Mouse (Mus musculus): Measurements from ENCODE around the gene Ndc1.
A peak's percentile ranks its signal among the peaks of the same experiment; 100 is the strongest.
"Not testable (repeated sequence)": the region's sequence is repeated elsewhere in the genome, so short reads cannot be mapped to it uniquely, and the experiment has no call there.

The Ndc1 gene

GRCm38 (mm10) chr4:107367567-107368314, at the start of gene Ndc1:
Gene Ndc1 (plus strand): TSS chr4:107367784.
- peak; percentile 85 for DNase-seq (ENCODE audit: low read depth)

- no peak for DNase-seq (ENCODE audit: low read depth)
Measured at GRCm38 (mm10) chr4:107318646-107319045, 48.9 kb upstream of the Ndc1 start.

GRCm38 (mm10) chr4:107321041-107321440, 46.5 kb upstream of the Ndc1 start:
- no peak for DNase-seq (ENCODE audit: low read depth)

GRCm38 (mm10) chr4:107323113-107323512, 44.5 kb upstream of the Ndc1 start:
- DNase-seq (ENCODE audit: low read depth), result no peak

GRCm38 (mm10) chr4:107328530-107328929, 39.1 kb upstream of the Ndc1 start:
- no peak for DNase-seq (ENCODE audit: low read depth)

GRCm38 (mm10) chr4:107333514-107333913, 34.1 kb upstream of the Ndc1 start:
- no peak for DNase-seq (ENCODE audit: low read depth)

- DNase-seq (ENCODE audit: low read depth), result no peak
Measured at GRCm38 (mm10) chr4:107336356-107336755, 31.2 kb upstream of the Ndc1 start.

- DNase-seq (ENCODE audit: low read depth), result no peak
Measured at GRCm38 (mm10) chr4:107337455-107337854, 30.1 kb upstream of the Ndc1 start.

GRCm38 (mm10) chr4:107341354-107341753, 26.2 kb upstream of the Ndc1 start:
- no peak for DNase-seq (ENCODE audit: low read depth)

GRCm38 (mm10) chr4:107344612-107345011, 23.0 kb upstream of the Ndc1 start:
- DNase-seq (ENCODE audit: low read depth), result no peak

GRCm38 (mm10) chr4:107347221-107347620, 20.4 kb upstream of the Ndc1 start:
- no peak for DNase-seq (ENCODE audit: low read depth)

GRCm38 (mm10) chr4:107348529-107349310, 18.9 kb upstream of the Ndc1 start:
- DNase-seq (ENCODE audit: low read depth), result no peak

- no peak for DNase-seq (ENCODE audit: low read depth)
Measured at GRCm38 (mm10) chr4:107349311-107350008, 18.1 kb upstream of the Ndc1 start.

GRCm38 (mm10) chr4:107351368-107351767, 16.2 kb upstream of the Ndc1 start:
- DNase-seq (ENCODE audit: low read depth), result no peak

GRCm38 (mm10) chr4:107353612-107354011, 14.0 kb upstream of the Ndc1 start:
- DNase-seq (ENCODE audit: low read depth), result no peak

- DNase-seq (ENCODE audit: low read depth), result no peak
Measured at GRCm38 (mm10) chr4:107354126-107354525, 13.5 kb upstream of the Ndc1 start.

GRCm38 (mm10) chr4:107354543-107354942, 13.0 kb upstream of the Ndc1 start:
- no peak for DNase-seq (ENCODE audit: low read depth)

GRCm38 (mm10) chr4:107357172-107357571, 10.4 kb upstream of the Ndc1 start:
- DNase-seq (ENCODE audit: low read depth), result not testable (repeated sequence)

GRCm38 (mm10) chr4:107358460-107358859, 9.1 kb upstream of the Ndc1 start:
- DNase-seq (ENCODE audit: low read depth), result no peak

- no peak for DNase-seq (ENCODE audit: low read depth)
Measured at GRCm38 (mm10) chr4:107360457-107361145, 7.0 kb upstream of the Ndc1 start.

- DNase-seq (ENCODE audit: low read depth), result no peak
Measured at GRCm38 (mm10) chr4:107362755-107363154, 4.8 kb upstream of the Ndc1 start.

- DNase-seq (ENCODE audit: low read depth), result no peak
Measured at GRCm38 (mm10) chr4:107363573-107363972, 4.0 kb upstream of the Ndc1 start.

Measured in c-Kit-positive CD71-positive TER-119-negative erythroid progenitor cells, embryonic 14.5 days (primary cell).